Mouse (Mus musculus): Measurements from ENCODE around the gene Igf1r. TPM values are rescaled to one million over a fixed set of nuclear protein-coding genes. Genes with fewer than 3 reads are reported as not detected.

Igf1r gene
- polyA plus RNA-seq (2021) = 58.8 TPM

DNA sequence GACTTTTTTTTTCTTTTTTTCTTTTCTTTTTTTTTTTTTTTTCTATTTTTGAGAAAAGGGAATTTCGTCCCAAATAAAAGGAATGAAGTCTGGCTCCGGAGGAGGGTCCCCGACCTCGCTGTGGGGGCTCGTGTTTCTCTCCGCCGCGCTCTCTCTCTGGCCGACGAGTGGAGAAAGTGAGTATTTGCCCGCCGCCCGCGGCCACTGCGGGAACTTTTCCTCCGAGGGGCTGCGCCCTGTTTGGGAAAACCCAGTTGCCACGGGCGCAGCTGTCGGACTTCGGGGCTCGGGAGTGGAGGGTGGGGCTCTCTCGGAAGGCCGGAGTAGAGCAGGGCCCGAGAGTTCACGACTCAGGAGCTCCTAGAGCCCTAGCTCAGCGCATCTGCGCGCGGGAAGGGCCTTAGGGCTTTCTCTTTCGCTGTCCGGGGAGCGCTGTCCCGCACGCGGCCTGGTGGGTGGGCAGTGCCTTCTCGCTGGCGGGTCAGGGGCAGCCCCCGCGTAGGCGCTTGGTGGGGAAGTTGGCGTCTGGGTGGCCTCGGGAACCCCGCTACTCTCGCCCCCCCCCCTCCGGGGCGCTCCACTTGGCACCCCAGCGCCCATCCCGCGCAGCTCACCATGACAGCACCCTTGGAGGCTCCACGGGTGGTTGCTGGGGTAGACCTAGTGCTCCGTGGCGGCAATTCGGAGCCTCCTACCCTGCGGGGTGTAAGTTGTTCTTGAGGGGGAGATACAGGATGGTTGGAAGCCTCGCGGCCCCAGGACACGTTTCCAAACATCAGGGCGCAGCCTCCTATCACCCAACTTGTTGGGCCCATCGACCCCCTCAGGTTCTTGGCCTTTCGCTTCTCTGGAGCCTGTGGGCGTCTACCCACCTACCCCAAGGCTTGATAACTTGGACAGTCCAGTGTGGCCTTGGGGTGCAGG, at the start of gene Igf1r:
Gene Igf1r (plus strand): TSS at position 51 of the 924 bp plus-strand sequence.
- TF ChIP-seq CTCF (IDR thresholded peaks at IDR 0.05) = no peak
- no peak for ATAC-seq
- in situ Hi-C loops (cut with MboI; ENCODE audit: low pct_unique_long_range_greater_than_20kb) = no loop called here
- ChIA-PET CTCF (interaction anchor here (0.6 to 1.5 kb wide), 4 partner anchors 16 to 177 kb away, joined by 3 to 6 read pairs (median 4); no protein-coding TSS in a partner anchor), POLR2A (interaction anchor here (0.6 to 2.4 kb wide), 6 partner anchors 64 to 993 kb away, joined by 3 to 18 read pairs (median 4); no protein-coding TSS in a partner anchor)
- peaks cover 3% of the 10 kb centered on the region for H3K27me3 ChIP-seq
- no peak for DNase-seq (ENCODE audit: low read depth, low spot score)

DNA sequence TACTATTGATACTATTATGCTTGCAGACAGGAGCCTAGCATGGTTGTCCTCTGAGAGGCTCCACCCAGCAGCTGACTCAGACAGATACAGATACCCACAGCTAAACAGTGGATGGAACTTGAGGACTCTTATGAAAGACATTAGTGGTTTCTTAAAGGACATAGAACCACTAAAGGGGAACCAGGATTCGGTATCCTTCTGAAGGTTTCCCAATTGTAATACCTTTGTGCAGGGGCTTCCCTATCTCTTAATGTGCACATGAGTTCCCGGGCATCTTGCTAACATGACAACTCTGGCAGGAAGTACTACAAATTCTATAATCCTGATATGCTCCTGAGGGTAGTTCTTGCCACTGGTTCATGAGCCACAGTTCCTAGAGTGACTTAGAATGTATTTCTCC, 46.3 kb upstream of the Igf1r start:
- in situ Hi-C loops (cut with MboI; ENCODE audit: low pct_unique_long_range_greater_than_20kb) = no loop called here
- ATAC-seq = no peak
- CTCF ChIA-PET = no interaction called here
- no peak for DNase-seq (ENCODE audit: low read depth, low spot score)
- POLR2A ChIA-PET = no interaction called here
- no peak for TF ChIP-seq CTCF (IDR thresholded peaks at IDR 0.05)
- H3K27me3 ChIP-seq = no peaks in the 10 kb centered on the region

DNA sequence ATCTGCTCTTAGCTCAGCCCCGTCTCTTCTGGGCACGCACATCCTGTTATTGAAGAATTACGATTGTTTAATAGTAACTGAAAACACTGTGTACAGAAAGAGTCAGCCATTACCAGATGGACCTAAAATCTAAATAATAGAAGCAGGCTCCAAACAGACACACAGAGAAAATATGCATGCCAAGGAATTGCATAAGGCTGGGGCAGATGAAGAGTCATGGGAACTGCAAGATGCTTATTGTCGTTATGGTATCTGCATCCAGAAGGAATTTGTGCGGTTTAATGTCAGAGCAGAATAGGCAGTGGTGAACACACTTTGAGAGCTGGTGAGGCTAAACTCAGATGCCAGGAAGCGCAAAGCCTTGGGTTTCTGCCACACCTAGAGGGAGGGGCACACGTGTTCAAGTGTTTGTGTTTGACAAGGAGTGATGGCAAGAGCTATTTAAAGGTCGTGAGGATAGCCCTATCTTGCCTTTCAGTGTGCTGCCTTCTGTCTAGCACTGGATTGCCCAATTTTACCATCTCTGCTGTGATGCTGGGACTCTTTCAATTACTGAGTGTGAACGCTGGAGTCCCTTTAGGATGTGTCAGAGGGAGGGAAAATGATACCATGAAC, 44.7 kb upstream of the Igf1r start:
- no peaks in the 10 kb centered on the region for H3K27me3 ChIP-seq
- ATAC-seq = no peak
- in situ Hi-C loops (cut with MboI; ENCODE audit: low pct_unique_long_range_greater_than_20kb) = no loop called here
- ChIA-PET POLR2A (no interaction called here), CTCF (interaction anchor here (1.3 kb wide), 1 partner anchor 112 kb away, joined by 3 read pairs; no protein-coding TSS in a partner anchor)
- DNase-seq (ENCODE audit: low read depth, low spot score) = no peak
- no peak for TF ChIP-seq CTCF (IDR thresholded peaks at IDR 0.05)

DNA sequence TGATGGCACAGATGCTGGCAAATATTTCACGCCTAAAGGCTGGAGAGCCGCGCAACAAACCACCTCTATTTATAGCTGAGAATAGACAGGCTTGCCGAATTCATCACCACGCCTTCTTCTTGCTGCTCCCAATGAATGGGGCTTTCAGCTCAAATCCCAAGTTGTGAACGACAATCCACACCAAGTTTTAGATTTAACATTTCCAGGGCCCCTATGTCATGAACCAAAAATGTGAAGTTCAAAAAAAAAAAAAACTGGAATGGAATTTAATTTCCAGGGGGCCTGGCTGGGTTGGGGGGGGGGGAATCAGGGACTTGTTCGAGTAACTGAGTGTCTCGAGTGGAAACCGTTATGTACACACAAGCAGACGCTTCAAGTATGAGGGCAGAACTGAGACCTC, 42.1 kb upstream of the Igf1r start:
- TF ChIP-seq CTCF (IDR thresholded peaks at IDR 0.05) = no peak
- in situ Hi-C loops (cut with MboI; ENCODE audit: low pct_unique_long_range_greater_than_20kb) = no loop called here
- CTCF ChIA-PET = interaction anchor here (1.0 to 1.1 kb wide), 3 partner anchors 10 to 84 kb away, joined by 3 to 5 read pairs (median 3); no protein-coding TSS in a partner anchor
- POLR2A ChIA-PET = no interaction called here
- H3K27me3 ChIP-seq = no peaks in the 10 kb centered on the region
- no peak for ATAC-seq
- DNase-seq (ENCODE audit: low read depth, low spot score) = no peak

DNA sequence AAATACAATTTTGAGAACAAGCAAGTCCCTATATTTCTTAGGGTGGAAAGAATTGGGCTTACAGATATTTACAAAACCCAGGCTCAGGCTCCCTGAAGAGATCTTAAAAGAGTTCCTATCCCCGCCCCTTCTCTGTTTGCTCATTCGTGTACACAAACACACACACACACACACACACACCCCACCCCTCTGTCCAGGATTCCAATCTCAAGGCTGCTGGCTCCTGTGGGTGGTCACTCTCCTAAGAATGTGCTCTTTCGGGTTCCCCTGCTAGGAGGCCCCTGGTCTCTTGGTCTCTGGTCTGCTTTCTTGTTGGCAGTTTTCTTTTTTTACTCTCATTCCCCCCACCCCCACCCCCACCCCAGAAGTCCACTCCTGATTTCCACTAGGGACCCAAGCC, 41.7 kb upstream of the Igf1r start:
- ChIA-PET POLR2A (no interaction called here), CTCF (no interaction called here)
- TF ChIP-seq CTCF (IDR thresholded peaks at IDR 0.05) = no peak
- DNase-seq (ENCODE audit: low read depth, low spot score) = no peak
- no peaks in the 10 kb centered on the region for H3K27me3 ChIP-seq
- in situ Hi-C loops (cut with MboI; ENCODE audit: low pct_unique_long_range_greater_than_20kb) = no loop called here
- no peak for ATAC-seq

DNA sequence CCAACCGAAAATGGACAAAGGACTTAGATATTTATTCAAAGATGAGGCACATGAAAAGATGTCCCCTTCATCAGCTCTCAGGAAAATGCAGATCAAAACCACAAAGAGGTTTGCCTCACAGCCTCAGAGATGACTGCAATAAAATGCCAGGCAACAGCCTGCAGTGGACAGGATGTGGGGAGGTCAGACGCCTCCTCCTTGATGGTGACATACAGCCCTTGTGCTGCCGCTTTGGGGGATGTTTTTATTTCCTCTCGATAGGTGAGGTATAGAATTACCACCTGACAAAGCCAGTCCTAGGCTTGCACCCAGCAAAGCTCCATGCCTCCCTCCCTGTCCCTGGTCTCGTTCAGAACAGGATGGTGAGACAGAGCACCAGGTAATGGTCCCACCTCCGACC, 40.8 kb upstream of the Igf1r start:
- ATAC-seq (no peak), DNase-seq (ENCODE audit: low read depth, low spot score) (no peak)
- ChIA-PET POLR2A (interaction anchor here (0.6 kb wide), 1 partner anchor 27 kb away, joined by 3 read pairs; no protein-coding TSS in a partner anchor), CTCF (no interaction called here)
- no peaks in the 10 kb centered on the region for H3K27me3 ChIP-seq
- in situ Hi-C loops (cut with MboI; ENCODE audit: low pct_unique_long_range_greater_than_20kb) = no loop called here
- TF ChIP-seq CTCF (IDR thresholded peaks at IDR 0.05) = no peak

DNA sequence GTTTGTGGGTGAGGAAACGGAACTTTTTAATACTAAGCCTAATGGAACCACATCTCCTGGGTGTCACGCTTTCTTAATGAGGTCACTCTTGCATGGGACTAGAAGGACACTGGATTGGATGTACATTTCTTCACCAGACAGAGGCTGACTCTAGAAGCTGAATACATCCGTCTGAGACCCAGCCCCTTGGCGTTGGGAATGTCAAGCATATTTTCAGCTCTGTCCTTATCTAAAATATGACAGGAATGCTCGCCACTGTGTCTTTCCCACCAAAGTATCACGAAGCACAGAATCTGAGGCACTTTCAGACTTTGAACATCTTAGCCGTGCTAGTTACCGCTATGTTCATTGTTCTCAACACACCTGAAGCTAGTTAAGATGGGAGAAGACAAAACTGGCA, 35.7 kb upstream of the Igf1r start:
- ATAC-seq = no peak

DNA sequence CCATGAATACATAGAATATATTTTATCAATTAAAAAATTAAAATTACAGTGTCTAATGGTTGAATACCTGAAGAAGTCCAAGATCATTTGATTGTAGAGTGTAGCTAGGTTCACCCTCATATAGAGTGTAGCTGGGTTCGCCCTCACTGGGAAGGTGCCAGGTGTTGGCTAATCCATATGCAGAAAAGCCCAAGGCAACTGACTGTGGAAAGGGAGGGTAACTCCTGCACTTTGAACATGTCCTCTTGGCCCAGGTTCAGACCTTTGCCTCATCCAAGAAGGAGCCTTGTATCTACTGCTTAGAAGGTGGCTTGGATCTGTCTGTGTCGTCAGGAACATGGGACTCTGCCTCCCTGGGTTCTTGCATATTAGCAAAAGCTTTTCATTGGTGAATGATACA, 34.9 kb upstream of the Igf1r start:
- no peaks in the 10 kb centered on the region for H3K27me3 ChIP-seq
- in situ Hi-C loops (cut with MboI; ENCODE audit: low pct_unique_long_range_greater_than_20kb) = no loop called here
- DNase-seq (ENCODE audit: low read depth, low spot score) (no peak), ATAC-seq (no peak)
- POLR2A ChIA-PET = no interaction called here
- CTCF ChIA-PET = no interaction called here
- no peak for TF ChIP-seq CTCF (IDR thresholded peaks at IDR 0.05)

More for the DNA sequence above, 35.7 kb upstream of the Igf1r start:
- ChIA-PET POLR2A (interaction anchor here (0.5 kb wide), 1 partner anchor 20 kb away, joined by 3 read pairs; no protein-coding TSS in a partner anchor), CTCF (no interaction called here)
- no peaks in the 10 kb centered on the region for H3K27me3 ChIP-seq
- in situ Hi-C loops (cut with MboI; ENCODE audit: low pct_unique_long_range_greater_than_20kb) = no loop called here
- DNase-seq (ENCODE audit: low read depth, low spot score) = no peak
- TF ChIP-seq CTCF (IDR thresholded peaks at IDR 0.05) = no peak

DNA sequence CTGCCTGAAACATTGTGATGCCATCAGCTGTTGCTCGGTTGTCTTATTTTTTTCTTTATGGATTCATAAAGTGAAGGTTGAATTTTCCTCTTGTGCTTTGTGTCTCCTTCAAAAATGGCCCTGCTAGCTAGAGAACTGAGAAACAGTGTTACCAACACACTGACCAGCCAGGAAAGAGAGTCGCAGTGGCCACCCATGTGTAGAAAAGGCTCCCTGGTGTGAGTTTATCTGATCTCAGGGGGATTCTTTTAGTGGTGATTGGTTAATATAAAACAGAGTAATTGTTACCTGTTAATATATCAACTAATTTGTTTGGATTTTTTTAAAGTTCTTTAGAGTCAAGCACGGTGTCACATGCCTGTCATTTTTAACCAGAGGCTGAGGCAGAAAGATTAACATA, 33.2 kb upstream of the Igf1r start:
- no peak for TF ChIP-seq CTCF (IDR thresholded peaks at IDR 0.05)
- ChIA-PET CTCF (interaction anchor here (0.9 kb wide), 1 partner anchor 169 kb away, joined by 4 read pairs; no protein-coding TSS in a partner anchor), POLR2A (no interaction called here)
- in situ Hi-C loops (cut with MboI; ENCODE audit: low pct_unique_long_range_greater_than_20kb) = no loop called here
- ATAC-seq (no peak), DNase-seq (ENCODE audit: low read depth, low spot score) (no peak)
- H3K27me3 ChIP-seq = no peaks in the 10 kb centered on the region

DNA sequence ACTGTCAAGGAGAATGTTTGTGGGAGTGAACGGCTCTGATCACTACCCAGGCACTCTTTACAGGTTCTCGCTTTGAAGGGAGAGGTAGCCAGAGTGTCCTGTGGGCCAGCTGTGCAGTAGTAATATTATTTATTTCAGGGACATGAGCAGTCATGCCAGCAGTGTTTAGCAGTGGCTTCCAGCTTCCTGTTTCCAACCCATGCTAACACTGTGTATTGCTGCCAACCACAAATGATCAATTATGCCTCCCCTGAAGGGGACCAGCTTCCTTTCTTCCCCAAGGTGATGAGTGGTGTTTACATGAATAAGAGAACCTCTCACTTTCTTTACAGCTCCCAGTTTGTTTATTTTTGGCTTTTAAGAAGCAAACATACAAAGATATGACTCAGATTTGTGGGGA, 28.4 kb upstream of the Igf1r start:
- DNase-seq (ENCODE audit: low read depth, low spot score) = no peak
- H3K27me3 ChIP-seq = peaks cover 28% of the 10 kb centered on the region
- in situ Hi-C loops (cut with MboI; ENCODE audit: low pct_unique_long_range_greater_than_20kb) = no loop called here
- ChIA-PET CTCF (no interaction called here), POLR2A (no interaction called here)
- ATAC-seq = no peak
- no peak for TF ChIP-seq CTCF (IDR thresholded peaks at IDR 0.05)

DNA sequence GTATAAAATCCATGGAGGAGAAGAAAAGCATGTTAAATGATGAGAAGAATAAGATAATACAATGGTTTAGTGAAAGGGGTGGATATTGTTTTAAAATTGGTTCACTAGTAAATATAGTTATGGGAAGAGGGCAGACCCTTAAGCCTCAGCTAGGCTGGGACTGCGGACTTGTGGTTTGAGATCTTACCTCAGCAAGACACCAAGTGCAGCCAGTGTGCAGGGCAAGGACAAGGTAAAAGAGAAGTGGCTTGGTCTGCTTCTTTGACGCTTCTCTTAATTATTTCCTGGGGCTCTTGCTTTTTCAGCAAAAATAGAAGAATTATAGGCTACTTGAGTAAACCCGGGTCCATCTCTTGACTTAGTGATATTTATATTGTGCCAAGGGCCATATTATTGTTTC, 22.5 kb upstream of the Igf1r start:
- no peak for DNase-seq (ENCODE audit: low read depth, low spot score)
- CTCF ChIA-PET = no interaction called here

More for the DNA sequence above, 22.5 kb upstream of the Igf1r start:
- H3K27me3 ChIP-seq = peaks cover 38% of the 10 kb centered on the region
- in situ Hi-C loops (cut with MboI; ENCODE audit: low pct_unique_long_range_greater_than_20kb) = no loop called here
- POLR2A ChIA-PET = no interaction called here
- ATAC-seq = no peak
- TF ChIP-seq CTCF (IDR thresholded peaks at IDR 0.05) = no peak
